Mouse (Mus musculus) lung, embryonic 14.5 days (tissue): ENCODE measurements around the gene Pcbd2. TPM values are rescaled to one million over a fixed set of nuclear protein-coding genes. Genes with fewer than 3 reads are reported as not detected.

Source experiments
- ATAC-seq: fragments of 200-750 bp; cut with Nextera tagmentation; 2 replicates; pipeline ENCODE4 v1.8.0; 2017; ENCODE audit warnings: mild to moderate bottlenecking, moderate TSS enrichment, moderate library complexity; ENCODE audit not compliant: insufficient read depth
- DNase-seq: peaks from one replicate; pipeline ENCODE4 v3.0.0-alpha.2; 2015
- H3K27ac ChIP-seq: fragments of 300-500 bp; sonication (generic); 2 replicates; pipeline ENCODE4 v1.5.1; 2014; ENCODE audit warnings: low read depth, mild to moderate bottlenecking, moderate library complexity
- H3K27me3 ChIP-seq: fragments of 300-500 bp; sonication (generic); 2 replicates; pipeline ENCODE4 v1.6.1; 2014; ENCODE audit warnings: low read length, control low read depth; ENCODE audit not compliant: insufficient read depth
- H3K36me3 ChIP-seq: fragments of 300-500 bp; sonication (generic); 2 replicates; pipeline ENCODE4 v1.6.1; 2014; ENCODE audit warnings: control low read depth; ENCODE audit not compliant: insufficient read depth
- H3K4me1 ChIP-seq: fragments of 300-500 bp; sonication (generic); 2 replicates; pipeline ENCODE4 v1.6.1; 2014; ENCODE audit warnings: antibody characterized with exemption, control low read depth; ENCODE audit not compliant: insufficient read depth
- H3K4me2 ChIP-seq: fragments of 300-500 bp; sonication (generic); 2 replicates; pipeline ENCODE4 v1.6.1; 2014; ENCODE audit warnings: mild to moderate bottlenecking
- H3K4me3 ChIP-seq: fragments of 300-500 bp; sonication (generic); 2 replicates; pipeline ENCODE4 v1.5.1; 2014; ENCODE audit warnings: low read depth, low read length
- H3K9ac ChIP-seq: fragments of 300-500 bp; sonication (generic); 2 replicates; pipeline ENCODE4 v1.6.1; 2014
- H3K9me3 ChIP-seq: fragments of 300-500 bp; sonication (generic); 2 replicates; pipeline ENCODE4 v1.6.1; 2016; ENCODE audit warnings: low read depth, low read length, control low read depth
- CTCF ChIP-seq: IDR thresholded peaks from 2 replicates; pipeline ENCODE4 v1.5.1; 2016; ENCODE audit warnings: antibody characterized with exemption, low read depth
- WGBS: fragments of 180-500 bp; shearing (Covaris S2); extraction: QIAGEN DNeasy Blood & Tissue Kit; methylation state at CpG from one replicate; pipeline ENCODE4 v1.1.7; 2014; 5-methylcytosine and 5-hydroxymethylcytosine counted together
- polyA plus RNA-seq: library from polyadenylated mRNA; unstranded; fragments of >200 nt; fragmentation: Nextera tagmentation; extraction: Ambion mirVana; gene quantifications from 2 replicates; pipeline ENCODE4 v1.2.1, GENCODE M21; 2014

Pcbd2 gene
- 55.5 and 59.7 TPM in 2 replicates for polyA plus RNA-seq

GRCm38 (mm10) chr13:55727120-55727838, at the start of gene Pcbd2:
TSS of gene Pcbd2 (plus strand) at chr13:55727368.
- Histone ChIP-seq H3K4me3 (peak within 1 kb of the TSS; percentile 65), H3K36me3 (peaks cover 26% of the 10 kb centered on the region; the same call in 1 of the 2 replicates), H3K9ac (peak within 1 kb of the TSS; percentile 77), H3K9me3 (no peaks in the 10 kb centered on the region), H3K4me2 (peak within 1 kb of the TSS; percentile 78), H3K27me3 (no peaks in the 10 kb centered on the region), H3K4me1 (no peaks in the 10 kb centered on the region), H3K27ac (peak within 1 kb of the TSS; percentile 98)
- no peak for TF ChIP-seq CTCF
- peak; percentile 90 for DNase-seq
- WGBS: under 1% methylated on average over 73 of the region's 73 CpGs
- peak; percentile 95 for ATAC-seq

- WGBS: 69% methylated on average over 9 of the region's 9 CpGs
- TF ChIP-seq CTCF: no peak
- no peak overlapping the region for H3K4me2 ChIP-seq
- no peaks in the 10 kb centered on the region for H3K4me1 ChIP-seq
- peaks cover 38% of the 10 kb centered on the region for H3K36me3 ChIP-seq
- DNase-seq (peak; percentile 28), ATAC-seq (no peak)
- no peaks in the 10 kb centered on the region for H3K27me3 ChIP-seq
- H3K9me3 ChIP-seq: no peaks in the 10 kb centered on the region
- no peak overlapping the region for H3K4me3 ChIP-seq
- H3K27ac ChIP-seq: no peak overlapping the region
- H3K9ac ChIP-seq: no peak overlapping the region
Measured at GRCm38 (mm10) chr13:55682201-55682600, 45.0 kb upstream of the Pcbd2 start.

GRCm38 (mm10) chr13:55683581-55683980, 43.6 kb upstream of the Pcbd2 start:
- DNase-seq (no peak), ATAC-seq (no peak)
- Histone ChIP-seq H3K4me3 (no peak overlapping the region), H3K36me3 (peaks cover 24% of the 10 kb centered on the region), H3K4me2 (no peak overlapping the region), H3K27me3 (no peaks in the 10 kb centered on the region), H3K27ac (no peak overlapping the region), H3K9ac (no peak overlapping the region), H3K4me1 (no peaks in the 10 kb centered on the region), H3K9me3 (no peaks in the 10 kb centered on the region)
- WGBS: 87% methylated on average over 3 of the region's 3 CpGs
- no peak for TF ChIP-seq CTCF

GRCm38 (mm10) chr13:55686107-55686633, 41.0 kb upstream of the Pcbd2 start:
- no peak overlapping the region for H3K4me3 ChIP-seq
- no peak overlapping the region for H3K27ac ChIP-seq
- WGBS: 74% methylated on average over 9 of the region's 9 CpGs
- DNase-seq (no peak), ATAC-seq (no peak)
- no peaks in the 10 kb centered on the region for H3K27me3 ChIP-seq
- H3K4me1 ChIP-seq: no peaks in the 10 kb centered on the region
- no peak overlapping the region for H3K4me2 ChIP-seq
- TF ChIP-seq CTCF: no peak
- no peak overlapping the region for H3K9ac ChIP-seq
- no peaks in the 10 kb centered on the region for H3K36me3 ChIP-seq
- H3K9me3 ChIP-seq: no peaks in the 10 kb centered on the region

GRCm38 (mm10) chr13:55687927-55688602, 39.1 kb upstream of the Pcbd2 start:
- DNase-seq (no peak), ATAC-seq (no peak)
- no peak overlapping the region for H3K4me2 ChIP-seq
- H3K4me3 ChIP-seq: no peak overlapping the region
- H3K9ac ChIP-seq: no peak overlapping the region
- no peak overlapping the region for H3K27ac ChIP-seq
- TF ChIP-seq CTCF: no peak
- H3K4me1 ChIP-seq: no peaks in the 10 kb centered on the region
- no peaks in the 10 kb centered on the region for H3K27me3 ChIP-seq
- WGBS: 27% methylated on average over 4 of the region's 4 CpGs
- no peaks in the 10 kb centered on the region for H3K36me3 ChIP-seq
- no peaks in the 10 kb centered on the region for H3K9me3 ChIP-seq

GRCm38 (mm10) chr13:55692535-55693242, 34.5 kb upstream of the Pcbd2 start, which contains the start of gene B230219D22Rik:
TSS of gene B230219D22Rik (plus strand) at chr13:55693124.
- TF ChIP-seq CTCF: peak; percentile 34
- 2% methylated on average over 47 of the region's 51 CpGs for WGBS

More at GRCm38 (mm10) chr13:55692535-55693242, 34.5 kb upstream of the Pcbd2 start, which contains the start of gene B230219D22Rik:
- Histone ChIP-seq H3K27me3 (no peaks in the 10 kb centered on the region), H3K36me3 (0 out of 2 replicates have a peak, but pooled peaks cover 4% of the 10 kb centered on the region), H3K27ac (peak within 1 kb of the TSS; percentile 98), H3K4me3 (peak within 1 kb of the TSS; percentile 89), H3K4me1 (peaks cover 15% of the 10 kb centered on the region), H3K4me2 (peak within 1 kb of the TSS; percentile 86), H3K9ac (peak within 1 kb of the TSS; percentile 100), H3K9me3 (no peaks in the 10 kb centered on the region)
- peak; percentile 99 for DNase-seq
- peak; percentile 97 for ATAC-seq
